Mouse (Mus musculus) megakaryocyte progenitor cell, adult 5-6 weeks (primary cell): ENCODE measurements around the gene Ggta1. TPM values are rescaled to one million over a fixed set of nuclear protein-coding genes. Genes with fewer than 3 reads are reported as not detected.

ENCODE experiments used
- ATAC-seq: replicated peaks from 2 replicates; pipeline ENCODE4 v1.8.0; 2016; ENCODE audit warnings: mild to moderate bottlenecking, moderate TSS enrichment, inconsistent platforms; ENCODE audit not compliant: poor library complexity
- total RNA-seq, 2 experiments: library from RNA; stranded (forward) in 1 of 2; stranded (reverse) in 1 of 2; fragments of 157-497, 149-512 nt in 1 of 2; fragments of 200-1000 nt in 1 of 2; gene quantifications; 2 replicates each; pipeline versions ENCODE4 v1.2.3 to v1.2.4; 2015 to 2017

Ggta1 gene
- total RNA-seq, 2 experiments from 2014 or later = 50.8 to 72.0 TPM

DNA sequence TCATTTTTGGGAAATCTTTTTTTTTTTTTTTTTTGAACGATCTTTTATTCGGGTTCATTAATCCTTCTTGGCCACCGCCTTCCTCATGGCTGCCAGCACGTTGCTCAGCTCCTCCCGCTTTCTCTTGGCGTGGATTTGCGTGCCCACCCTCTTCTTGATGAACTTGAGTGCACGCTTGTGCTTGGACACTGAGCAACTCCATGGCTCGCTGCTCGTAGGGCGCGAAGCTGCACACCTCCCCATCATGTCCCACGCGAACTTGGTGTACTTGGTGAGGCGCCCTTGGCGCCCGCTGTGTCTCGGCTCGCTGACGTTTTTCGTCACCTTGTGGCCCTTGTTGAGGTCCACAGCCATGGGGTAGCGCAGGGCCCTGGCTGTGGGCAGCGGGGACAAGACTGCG, 28.1 kb upstream of the Ggta1 start:
- ATAC-seq = no peak

DNA sequence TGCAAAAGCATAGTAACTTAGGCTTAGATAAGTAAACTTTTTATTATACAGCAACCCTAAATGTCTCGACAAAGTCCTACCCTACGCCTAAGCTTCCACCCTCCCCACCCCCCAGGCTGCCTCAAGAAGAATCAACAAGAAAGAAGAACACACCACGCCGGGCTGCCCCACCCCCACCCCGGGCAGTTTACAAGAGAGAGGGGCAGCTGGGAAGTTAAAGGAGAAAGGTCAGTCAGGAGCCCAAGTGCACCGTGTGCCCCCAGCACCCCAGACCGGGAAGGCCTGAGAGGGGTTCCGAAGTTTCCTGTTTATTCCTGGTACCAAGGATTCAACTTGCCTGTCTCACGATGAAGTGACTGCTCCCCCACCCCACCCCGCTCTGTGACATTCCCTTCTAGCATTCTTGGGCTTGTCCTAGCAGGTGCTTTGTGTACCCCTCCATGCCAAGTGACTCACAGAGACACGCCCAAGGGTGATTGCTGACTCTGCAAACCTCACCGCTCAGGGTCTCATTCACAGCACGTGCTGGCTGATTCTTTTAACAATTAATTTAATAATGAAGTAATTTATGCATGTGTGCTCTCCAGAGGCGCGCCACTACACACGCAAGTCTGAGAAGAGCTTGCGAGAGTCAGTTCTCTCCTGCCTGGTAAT, 27.6 kb upstream of the Ggta1 start:
- no peak for ATAC-seq

DNA sequence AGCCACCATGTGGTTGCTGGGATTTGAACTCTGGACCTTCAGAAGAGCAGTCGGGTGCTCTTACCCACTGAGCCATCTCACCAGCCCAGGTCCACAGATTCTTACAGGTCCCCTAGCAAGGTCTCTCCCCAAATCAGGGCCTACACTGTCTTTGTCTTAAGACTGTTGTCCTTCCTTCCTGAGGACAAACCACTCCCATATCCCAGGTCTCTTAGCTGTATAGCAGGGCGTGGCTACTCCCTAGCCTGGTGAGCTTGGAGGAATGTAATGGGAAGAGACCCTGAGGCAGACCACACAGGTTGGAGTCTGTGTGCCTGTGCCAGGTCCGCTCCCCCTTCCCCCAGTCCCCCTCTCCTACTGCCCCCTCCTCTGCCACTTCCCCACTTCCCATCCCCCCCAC, 24.7 kb upstream of the Ggta1 start:
- no peak for ATAC-seq

DNA sequence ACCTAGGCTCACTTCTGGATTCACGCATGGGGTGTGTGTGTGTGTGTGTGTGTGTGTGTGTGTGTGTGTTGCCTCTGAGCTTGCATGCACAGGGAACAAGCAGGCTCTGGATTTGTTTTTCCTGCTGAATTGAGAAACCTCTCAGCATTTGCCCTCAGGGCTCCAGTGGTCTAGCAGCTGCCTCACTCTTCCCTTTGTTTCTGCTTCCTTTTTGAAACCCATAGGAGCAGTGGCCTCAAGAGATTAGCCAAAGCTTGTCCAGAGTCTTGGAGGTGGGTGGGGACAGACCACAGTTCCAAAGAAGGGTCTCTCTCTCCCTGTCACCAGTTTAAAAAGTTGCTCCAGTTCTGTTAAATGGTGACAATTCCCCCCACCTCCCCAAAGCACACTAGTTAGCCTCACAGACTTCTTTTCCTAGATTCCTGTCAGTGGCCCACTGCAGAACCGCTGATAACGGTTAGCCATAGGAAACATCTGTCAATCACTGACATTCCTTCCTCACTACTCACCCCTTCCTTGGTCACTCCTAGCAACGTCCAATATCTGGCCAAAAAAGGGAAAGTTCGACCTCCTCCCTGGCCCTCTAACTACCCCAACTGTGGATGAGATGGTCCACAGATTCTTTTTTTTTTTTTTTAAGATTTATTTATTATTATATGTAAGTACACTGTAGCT, 24.1 kb upstream of the Ggta1 start:
- ATAC-seq = peak; percentile 59

DNA sequence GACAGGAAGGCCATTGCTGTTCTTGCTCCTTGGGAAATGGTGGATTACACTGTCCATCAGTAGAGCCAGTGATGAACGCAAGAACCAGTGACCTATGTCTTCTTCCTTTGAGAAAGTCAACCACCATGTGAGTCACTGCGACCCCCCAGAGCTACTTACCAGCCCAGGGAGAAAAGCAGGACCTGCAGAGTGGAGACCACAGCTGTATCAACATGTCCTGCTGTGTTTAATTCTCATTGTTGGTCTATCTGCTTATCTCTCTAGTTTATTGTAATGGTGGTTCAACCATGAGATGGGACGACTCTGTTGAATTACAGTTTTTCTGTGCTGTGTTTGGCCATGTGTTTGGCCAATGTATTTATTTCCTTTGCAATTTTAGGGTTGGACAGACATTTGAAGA, 21.1 kb upstream of the Ggta1 start:
- no peak for ATAC-seq

DNA sequence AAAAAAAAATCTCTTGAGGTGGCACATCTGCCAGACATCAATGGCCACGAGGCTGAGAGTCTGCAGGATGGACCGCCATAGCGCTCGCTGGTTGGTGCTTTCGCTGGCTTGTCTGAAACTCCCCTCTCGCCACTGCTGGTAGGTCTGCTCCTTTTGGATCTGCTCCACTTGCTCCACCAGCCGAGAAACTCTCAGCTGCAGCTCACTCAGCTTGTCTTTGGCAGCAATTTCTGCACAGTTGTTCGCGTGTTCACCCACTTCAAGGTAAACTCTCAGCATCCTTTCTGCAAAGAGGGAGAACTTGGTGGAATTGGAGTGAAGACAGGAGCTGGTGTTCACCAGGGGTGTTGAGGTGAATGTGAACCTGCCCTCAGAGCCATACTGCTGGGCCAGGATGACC, 20.4 kb upstream of the Ggta1 start:
- ATAC-seq = no peak

DNA sequence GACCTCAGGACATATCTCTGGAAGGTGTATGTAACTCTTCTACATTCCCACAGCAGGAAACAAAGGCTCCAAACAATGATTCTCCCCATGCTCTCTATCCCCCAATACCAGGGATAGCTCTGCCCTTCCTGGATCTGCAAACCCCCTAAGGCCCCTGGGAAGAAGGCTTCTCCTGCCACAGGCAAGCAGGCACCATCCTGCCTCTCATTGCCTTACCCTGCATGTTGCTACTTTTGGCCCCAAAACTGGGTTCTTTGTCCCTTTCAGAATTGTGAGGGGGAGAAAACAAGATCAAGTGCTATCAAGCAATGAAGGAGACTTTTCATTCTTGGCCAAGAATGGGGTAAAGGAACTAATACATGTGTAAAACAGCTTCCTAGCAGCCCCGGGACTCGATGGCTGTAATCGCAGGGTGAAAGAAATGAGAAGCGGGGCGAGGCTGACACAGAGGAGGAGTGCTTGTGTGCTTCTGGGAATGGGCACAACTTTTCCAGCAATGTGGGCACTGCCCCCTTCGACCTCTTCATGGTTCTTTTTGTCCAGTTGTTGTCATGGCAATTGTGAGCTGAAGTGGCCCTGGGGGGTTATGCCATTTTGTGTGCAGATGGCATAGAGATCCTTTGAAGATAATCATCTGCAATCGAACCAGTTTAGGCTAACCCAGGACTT, 18.4 kb upstream of the Ggta1 start:
- ATAC-seq = no peak

DNA sequence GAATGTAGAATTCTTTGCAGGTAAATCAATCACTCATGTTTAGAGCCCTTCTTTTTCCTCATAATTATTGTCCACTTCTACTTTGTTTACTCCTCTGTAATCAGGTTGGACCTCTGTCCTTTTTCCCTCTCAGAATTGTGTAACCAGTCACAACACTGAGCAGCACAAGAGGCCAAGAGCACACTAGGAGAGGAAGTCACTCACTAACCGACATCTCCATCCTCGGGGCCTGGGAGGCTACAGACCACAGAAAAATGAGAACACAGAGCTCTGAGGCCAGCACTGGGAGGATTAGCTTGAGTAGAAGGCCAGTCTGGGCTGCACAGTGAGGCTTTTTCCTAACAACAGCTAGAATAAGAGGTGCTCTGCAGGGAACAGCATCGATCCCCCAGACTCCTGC, 17.0 kb upstream of the Ggta1 start:
- peak; percentile 89 for ATAC-seq

DNA sequence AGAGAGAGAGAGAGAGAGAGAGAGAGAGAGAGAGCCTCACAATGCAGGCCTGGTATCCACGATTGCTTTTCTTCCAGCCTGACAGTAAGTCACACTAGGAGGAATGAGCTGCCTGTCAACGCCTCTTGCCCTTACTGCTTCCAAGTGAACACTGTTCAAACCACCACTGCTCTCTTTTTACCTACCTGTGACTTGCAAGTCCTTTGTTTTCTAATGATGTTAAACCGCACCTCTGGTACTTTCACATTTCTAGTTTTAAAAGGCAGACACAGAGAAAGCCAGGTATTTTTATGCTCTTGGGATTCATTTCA, 15.7 kb upstream of the Ggta1 start:
- no peak for ATAC-seq

DNA sequence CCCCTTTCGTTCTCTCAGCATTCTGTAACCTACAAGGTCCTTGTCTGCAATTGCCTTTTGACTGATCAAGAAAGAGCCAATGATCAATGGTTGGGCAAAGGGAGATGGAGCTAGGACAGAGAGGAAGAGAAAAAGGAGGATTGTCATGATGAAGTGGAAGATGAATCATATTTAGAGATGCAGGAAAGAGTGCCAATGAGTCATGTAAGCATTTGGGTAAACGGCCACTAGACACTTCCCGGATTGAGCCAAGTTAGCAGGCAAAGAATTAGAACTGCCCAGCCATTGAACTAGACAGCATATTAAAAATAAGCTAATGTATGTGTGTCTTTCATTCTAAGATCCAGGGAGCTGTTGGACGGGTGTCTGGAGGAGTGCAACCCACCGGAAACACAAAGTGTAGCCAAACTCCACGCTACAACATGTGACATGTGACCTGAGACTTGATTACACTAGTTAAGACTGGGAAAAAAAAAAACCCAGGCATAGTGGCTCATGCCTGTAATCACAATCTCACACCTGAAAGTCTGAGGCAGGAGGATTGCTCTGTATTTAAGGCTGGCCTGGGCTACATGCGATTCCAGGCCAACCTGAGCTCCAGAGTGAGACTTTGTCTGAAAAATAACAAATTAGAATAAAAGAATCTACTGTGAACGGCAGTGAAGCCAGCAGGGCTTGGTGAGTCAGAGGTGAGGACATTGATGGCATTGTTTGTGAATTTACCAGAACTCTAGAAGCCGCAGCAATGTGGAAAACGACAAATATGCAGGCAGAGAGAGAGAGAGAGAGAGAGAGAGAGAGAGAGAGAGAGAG, 15.2 kb upstream of the Ggta1 start:
- no peak for ATAC-seq

DNA sequence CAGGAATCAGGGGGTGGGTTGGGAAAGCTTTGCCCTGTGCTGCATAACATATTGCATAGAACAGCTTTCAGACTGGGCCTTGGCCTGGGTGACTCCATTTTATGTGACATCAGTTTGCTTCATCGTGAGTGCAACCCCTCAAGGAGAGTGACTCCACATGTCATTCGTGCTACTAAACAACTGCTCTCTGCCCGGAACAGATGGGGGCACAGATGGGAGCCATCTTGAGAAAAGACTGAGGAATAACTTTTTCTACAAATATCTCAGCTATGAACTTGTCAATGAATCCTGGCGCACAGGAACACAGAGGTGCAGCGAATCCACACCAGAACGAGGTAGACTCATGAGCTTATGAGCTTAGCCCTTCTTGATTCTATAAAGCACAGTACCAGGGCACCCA, 14.3 kb upstream of the Ggta1 start:
- no peak for ATAC-seq

DNA sequence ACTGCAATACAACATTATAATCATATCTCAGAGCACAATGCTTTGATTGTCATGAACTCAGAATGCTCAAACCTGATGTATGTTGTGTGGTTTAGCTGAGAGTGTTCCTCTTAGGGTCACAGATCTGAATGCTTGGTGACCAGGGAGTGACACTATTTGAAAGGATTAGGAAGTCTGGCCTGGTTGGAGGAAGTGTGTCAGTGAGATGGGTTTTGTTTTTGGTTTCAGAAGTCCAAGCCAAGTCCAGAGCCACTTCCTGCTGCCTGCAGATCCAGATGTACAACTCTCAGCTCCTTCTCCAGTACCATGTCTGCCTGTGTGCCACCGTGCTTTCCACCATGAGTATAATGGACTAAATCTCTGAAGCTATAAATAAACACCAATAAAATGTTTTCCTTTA, 11.9 kb upstream of the Ggta1 start:
- no peak for ATAC-seq

DNA sequence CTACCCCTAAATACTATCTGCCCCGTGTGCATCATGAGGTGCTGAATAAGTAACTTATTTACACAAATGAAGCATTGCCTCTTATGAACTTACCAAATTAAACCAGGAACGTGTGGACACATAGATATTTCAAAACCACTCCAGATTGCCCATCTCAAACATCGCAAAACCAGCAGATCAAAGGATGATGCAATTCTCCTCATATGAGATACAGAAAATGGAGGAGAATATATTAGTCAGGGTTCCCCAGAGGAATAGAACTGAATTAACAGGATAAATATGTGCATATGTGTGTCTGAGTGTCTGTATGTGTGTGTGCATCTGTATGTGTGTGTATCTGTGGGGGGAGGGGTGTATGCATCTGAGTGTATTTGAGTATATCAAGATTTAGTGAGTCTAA, 6.2 kb upstream of the Ggta1 start:
- peak; percentile 17 for ATAC-seq

DNA sequence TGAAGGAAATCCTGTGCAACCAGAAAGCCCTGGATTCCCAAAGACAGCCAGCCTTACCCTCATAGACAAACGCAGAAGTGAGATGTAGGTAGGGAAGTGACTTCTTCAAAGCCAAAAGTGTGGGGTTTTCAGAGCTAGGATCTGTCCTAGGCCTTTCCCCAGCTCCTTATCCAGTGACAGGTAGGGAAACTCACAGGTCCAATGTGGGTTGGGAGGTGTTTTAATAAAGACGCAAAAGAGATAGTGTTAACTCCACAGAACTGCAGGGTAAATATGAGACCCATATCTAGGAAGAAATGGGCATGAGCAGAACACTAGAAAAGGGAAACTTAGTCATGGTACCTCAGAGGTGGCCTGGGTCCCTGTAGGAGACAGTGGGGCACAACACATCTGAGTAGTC, 5.2 kb upstream of the Ggta1 start:
- ATAC-seq = no peak

DNA sequence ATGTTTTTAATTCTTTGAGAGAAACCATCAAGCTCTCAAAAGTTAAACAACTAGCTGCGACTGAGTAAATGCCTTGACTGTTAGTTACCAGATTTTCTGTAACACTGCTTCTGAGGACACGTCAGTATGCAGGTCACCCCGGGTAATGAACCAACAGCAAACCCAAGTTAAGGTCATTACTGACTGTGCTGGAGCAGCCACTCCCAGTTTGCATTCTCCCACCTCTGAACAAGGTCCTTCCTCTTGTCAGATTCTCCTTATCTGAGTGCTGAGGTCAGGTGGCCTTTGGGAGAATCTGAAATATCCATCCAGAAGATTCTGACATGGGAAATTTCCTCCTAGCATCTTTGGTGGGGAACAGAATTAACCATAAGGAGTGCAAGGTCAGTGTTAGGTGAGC, 4.8 kb upstream of the Ggta1 start:
- ATAC-seq = no peak

DNA sequence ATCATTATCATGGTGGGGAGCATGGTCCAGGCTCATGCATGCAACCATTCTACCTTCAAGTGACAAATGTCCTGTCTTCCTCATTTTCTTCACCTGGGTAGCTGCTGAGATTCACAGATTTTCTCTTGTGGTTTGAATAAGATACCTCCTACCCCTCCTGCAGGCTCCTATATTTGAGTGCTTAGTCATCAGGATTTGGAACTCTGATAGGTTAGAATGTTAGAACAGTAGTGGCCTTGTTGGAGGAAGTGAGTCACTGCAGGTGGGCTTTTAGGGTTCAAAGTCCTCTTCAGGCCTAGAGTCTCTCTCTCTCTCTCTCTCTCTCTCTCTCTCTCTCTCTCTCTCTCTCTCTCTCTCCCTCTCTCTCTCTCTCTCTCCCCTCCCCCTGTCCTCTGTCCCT, 2.6 kb upstream of the Ggta1 start:
- ATAC-seq = no peak

DNA sequence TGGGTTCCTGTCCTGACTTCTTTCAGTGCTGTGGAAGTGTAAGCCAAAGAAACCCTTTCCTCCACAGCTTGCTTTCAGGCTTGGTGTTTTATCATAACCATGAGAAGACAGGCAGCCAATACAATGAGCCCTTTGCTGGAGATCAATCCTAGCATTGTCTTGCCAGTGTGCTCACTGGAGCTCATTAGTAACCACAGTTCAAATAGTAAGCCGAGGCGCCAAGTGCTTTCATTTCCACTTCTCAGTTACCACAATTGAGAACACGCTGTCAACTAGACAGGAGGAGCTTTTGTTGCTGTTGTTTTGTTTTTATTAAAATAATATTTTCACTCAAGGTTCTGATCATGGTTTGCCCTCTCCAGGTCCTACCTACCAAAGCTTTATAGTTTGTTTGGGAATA, 1.5 kb upstream of the Ggta1 start:
- no peak for ATAC-seq

DNA sequence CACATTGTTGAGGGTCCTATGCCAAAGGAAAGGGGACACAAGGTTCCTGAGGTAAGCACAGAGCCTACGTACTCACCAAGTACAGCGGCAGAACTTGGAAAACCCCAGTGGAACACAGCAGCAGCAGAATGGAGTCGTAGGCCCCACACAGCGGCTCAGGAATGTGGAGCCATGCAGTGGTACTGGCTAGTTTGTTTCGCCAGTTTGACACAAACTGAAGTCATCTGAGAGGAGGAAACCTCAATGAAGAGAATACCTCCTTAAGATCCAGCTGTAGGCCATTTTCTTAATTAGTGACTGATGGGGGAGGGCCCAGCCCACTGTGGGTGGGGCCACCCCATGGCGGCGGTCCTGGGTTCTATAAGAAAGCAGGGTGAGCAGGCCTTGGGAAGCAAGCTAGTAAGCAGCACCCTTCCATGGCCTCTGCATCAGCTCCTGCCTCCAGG, 1.1 kb upstream of the Ggta1 start:
- no peak for ATAC-seq

DNA sequence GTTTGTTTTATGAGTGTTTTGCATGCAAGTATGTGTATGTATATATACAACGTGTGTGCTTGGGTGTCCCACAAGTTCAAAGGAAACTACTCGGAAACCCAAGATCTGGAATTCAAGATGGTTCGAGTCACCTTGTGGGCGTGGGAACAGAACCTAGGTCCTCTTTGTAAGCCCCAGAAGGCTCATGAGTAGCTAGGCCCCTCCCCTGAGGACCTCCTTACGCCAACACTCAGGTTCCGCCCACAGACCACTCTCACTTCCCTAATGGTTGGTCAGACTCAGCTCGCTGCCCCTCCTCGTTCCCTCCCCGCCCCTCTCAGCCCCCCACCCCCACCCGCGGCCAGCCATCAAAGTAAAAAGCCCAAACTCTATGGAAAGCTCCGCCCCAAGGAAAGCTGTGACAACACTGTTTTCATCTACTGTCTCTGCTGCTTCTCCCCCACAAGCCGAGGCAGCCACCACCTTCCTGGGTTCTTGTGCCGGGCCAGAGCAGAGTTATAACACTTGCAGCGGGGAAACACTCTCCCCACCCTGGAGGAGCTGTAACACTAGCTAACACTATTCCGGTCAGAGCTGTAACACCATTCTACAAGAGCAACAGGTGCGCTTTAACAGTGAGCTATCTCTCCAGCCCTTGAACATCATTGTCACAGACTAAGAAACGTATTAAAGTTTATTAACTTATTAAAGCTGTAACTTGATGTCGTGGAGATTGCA, 499 bp upstream of the Ggta1 start:
- ATAC-seq = peak; percentile 79

DNA sequence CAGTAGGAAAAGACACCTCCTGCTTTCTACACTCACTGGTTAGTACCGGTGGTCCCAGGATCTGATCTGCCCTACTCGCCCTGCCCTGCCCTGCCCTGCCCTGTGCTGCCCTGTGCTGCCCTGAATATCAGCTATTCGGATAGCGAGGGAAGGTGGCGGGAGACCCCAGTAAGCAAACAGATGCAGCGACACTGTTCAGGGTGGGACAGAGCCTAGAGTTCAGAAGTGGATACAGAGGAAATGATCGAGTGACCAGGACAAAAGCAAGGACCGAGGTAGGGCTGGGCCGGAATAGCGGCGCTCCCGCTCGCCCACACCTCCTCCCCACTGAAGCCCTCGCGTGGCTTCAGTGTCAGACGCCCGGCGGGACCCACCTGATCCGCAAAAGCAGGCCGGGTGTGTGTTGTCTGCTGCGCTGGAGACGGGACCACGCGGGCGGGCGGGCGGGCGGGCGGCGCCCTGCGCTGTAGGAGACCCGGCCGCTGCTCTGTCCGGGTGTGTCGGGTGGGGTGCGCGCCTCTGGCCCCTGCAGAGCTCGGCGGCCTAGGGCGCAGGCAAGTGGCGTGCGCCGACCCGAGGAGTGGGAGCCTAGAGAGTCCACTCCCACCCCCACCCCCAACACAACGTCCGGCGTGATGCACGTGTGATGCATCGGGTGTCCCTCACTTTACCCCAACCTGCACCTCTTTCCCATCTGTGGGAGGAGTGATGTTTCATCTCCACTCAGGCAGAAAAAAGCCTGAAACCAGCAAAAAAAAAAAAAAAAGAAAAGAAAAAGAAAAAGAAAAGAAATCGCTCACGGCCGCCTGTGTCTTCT, 852 bp downstream of the Ggta1 start:
- peak; percentile 7 for ATAC-seq
